Mouse (Mus musculus) ZHBTc4 (cell line): ENCODE measurements around the gene Omp.

ENCODE experiments used
- DNase-seq: peaks from one replicate; pipeline ENCODE4 v3.0.0-alpha.2; 2011; ENCODE audit warnings: low read depth, low spot score

The Omp gene

GRCm38 (mm10) chr7:98103002-98103941, 42.0 kb downstream of the Omp start:
- peak; percentile 67 for DNase-seq

DNA sequence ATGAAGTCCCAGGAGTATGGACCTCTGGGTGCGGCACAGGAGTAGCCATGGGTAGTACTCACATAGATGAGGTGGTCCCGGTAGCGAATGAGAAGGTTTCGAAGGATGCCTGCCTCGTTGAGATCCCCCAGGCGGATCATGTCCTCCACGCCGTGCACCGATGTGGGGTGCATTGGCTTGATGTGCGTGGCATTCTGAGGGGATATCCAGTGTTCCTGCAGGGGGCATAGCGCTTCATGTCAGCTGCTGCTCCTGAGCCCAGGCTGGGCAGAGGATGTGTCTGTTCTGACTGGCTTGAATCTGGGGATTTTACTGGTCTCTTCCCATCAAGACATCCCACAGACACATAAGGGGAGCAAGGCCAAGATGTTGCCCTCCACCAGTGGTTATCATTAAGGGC, 42.8 kb downstream of the Omp start:
- no peak for DNase-seq

DNA sequence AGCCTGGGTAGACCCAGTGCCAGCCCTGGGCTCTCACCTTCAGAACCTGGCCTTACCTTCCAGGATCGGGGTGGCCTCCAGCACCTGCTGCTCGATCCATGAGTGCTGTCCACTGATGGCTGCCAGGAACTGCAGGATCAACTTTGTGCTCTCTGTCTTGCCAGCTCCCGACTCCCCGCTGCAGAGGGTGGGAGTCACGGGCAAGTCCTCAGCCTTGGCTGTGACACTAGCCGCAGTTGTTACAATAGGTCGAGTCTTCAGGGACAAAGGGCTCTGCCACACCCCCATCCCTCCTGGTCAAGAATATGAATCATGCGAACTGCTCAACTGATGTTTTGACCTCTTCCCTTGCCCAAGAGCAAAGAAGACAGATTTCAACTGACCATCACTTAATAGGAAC, 47.7 kb downstream of the Omp start:
- no peak for DNase-seq

GRCm38 (mm10) chr7:98095852-98096251, 49.5 kb downstream of the Omp start:
- DNase-seq, result no peak
